Mouse (Mus musculus) heart, embryonic 16.5 days (tissue): ENCODE data around the gene Med16. TPM values are rescaled to one million over a fixed set of nuclear protein-coding genes. Genes with fewer than 3 reads are reported as not detected.

Experiments
- ATAC-seq: fragments of 200-750 bp; cut with Nextera tagmentation; replicated peaks from 2 replicates; pipeline ENCODE4 v1.8.0; 2017; ENCODE audit warnings: moderate number of reproducible peaks; ENCODE audit not compliant: insufficient read depth, low FRiP score; ENCODE audit errors: extremely low read depth
- H3K27ac ChIP-seq: fragments of 300-500 bp; sonication (generic); 2 replicates; pipeline ENCODE4 v1.5.1; 2014; ENCODE audit warnings: mild to moderate bottlenecking, low read length, control low read depth, moderate library complexity
- H3K27me3 ChIP-seq: fragments of 300-500 bp; sonication (generic); 2 replicates; pipeline ENCODE4 v1.6.1; 2014; ENCODE audit warnings: low read length, mixed read lengths; ENCODE audit not compliant: control insufficient read depth, insufficient read depth
- H3K36me3 ChIP-seq: fragments of 300-500 bp; sonication (generic); 2 replicates; pipeline ENCODE4 v1.6.1; 2014; ENCODE audit not compliant: control insufficient read depth, insufficient read depth
- H3K4me1 ChIP-seq: fragments of 300-500 bp; sonication (generic); 2 replicates; pipeline ENCODE4 v1.6.1; 2014; ENCODE audit warnings: low read length, mixed read lengths; ENCODE audit not compliant: control insufficient read depth, insufficient read depth
- H3K4me2 ChIP-seq: fragments of 300-500 bp; sonication (generic); 2 replicates; pipeline ENCODE4 v1.6.1; 2014; ENCODE audit warnings: low read depth, mild to moderate bottlenecking, control low read depth, low read length
- H3K4me3 ChIP-seq: fragments of 300-500 bp; sonication (generic); 2 replicates; pipeline ENCODE4 v1.5.1; 2014; ENCODE audit warnings: mild to moderate bottlenecking, control low read depth, low read length
- H3K9ac ChIP-seq: fragments of 300-500 bp; sonication (generic); 2 replicates; pipeline ENCODE4 v1.6.1; 2014; ENCODE audit warnings: low read length, control low read depth
- H3K9me3 ChIP-seq: fragments of 300-500 bp; sonication (generic); replicated peaks from 2 replicates; pipeline ENCODE4 v1.6.1; 2016; ENCODE audit warnings: low read length; ENCODE audit not compliant: control insufficient read depth
- WGBS: fragments of 180-500 bp; shearing (Covaris S2); extraction: QIAGEN DNeasy Blood & Tissue Kit; methylation state at CpG from one replicate; pipeline ENCODE4 v1.1.7; 2014; 5-methylcytosine and 5-hydroxymethylcytosine counted together
- polyA plus RNA-seq: library from polyadenylated mRNA; unstranded; fragments of >200 nt; fragmentation: Nextera tagmentation; extraction: Ambion mirVana; gene quantifications from 2 replicates; pipeline ENCODE4 v1.2.1, GENCODE M21; 2015

The Med16 gene
- polyA plus RNA-seq, 1 experiment from 2014 or later: 45.2 TPM

DNA sequence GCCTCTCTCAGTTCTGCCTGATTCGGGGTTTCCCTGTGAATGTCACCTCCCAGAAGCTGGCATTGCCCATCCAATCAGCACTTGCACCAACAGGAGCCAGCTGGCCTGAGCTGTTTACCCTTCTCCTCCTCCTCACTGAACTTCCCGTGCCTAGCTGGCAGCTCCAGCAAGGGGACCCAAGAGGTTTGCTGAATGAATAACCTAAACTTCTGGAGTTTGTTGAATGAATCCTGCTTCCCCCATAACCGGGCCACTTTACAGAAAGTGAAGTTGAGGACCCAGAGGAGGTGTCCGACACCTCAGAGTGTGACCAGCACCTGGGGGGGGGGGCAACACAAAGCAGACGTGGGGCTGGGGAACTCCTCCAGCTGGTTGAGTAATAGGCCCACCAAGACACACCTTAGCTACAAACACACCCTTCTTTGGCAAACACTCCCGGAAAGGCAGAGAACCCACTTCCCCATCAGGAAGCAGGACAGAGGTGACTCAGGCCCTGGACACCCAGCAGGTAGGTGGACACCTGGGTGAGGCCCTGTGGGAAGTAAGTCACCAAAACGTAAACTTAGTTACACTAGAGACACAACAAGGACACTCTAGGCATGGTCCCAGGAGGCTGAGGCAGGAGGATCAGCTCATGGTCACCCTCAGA, 6.3 kb upstream of the Med16 start:
- Histone ChIP-seq H3K9me3 (no peaks in the 10 kb centered on the region), H3K36me3 (peaks cover 8% of the 10 kb centered on the region), H3K4me1 (peaks cover 40% of the 10 kb centered on the region), H3K4me3 (no peak overlapping the region), H3K27me3 (peaks cover 26% of the 10 kb centered on the region), H3K9ac (peak overlapping the region; percentile 51; the same call in 1 of the 2 replicates), H3K27ac (no peak overlapping the region), H3K4me2 (no peak overlapping the region)
- WGBS: 66% methylated on average over 7 of the region's 7 CpGs
- no peak for ATAC-seq

- 58% methylated on average over 11 of the region's 11 CpGs for WGBS
- peaks cover 43% of the 10 kb centered on the region for H3K4me1 ChIP-seq
- no peak overlapping the region for H3K27ac ChIP-seq
- no peak overlapping the region for H3K4me3 ChIP-seq
- ATAC-seq: no peak
- peaks cover 19% of the 10 kb centered on the region for H3K27me3 ChIP-seq
- H3K9me3 ChIP-seq: no peaks in the 10 kb centered on the region
- no peak overlapping the region for H3K4me2 ChIP-seq
- H3K36me3 ChIP-seq: peaks cover 8% of the 10 kb centered on the region
- peak overlapping the region; percentile 51 for H3K9ac ChIP-seq
Observed at GRCm38 (mm10) chr10:79914131-79914947, 5.6 kb upstream of the Med16 start.

- no peak overlapping the region for H3K9ac ChIP-seq
- no peak overlapping the region for H3K4me2 ChIP-seq
- peaks cover 33% of the 10 kb centered on the region for H3K4me1 ChIP-seq
- WGBS: 65% methylated on average over 20 of the region's 20 CpGs
- H3K4me3 ChIP-seq: no peak overlapping the region
- ATAC-seq: no peak
- no peaks in the 10 kb centered on the region for H3K9me3 ChIP-seq
- H3K27me3 ChIP-seq: no peaks in the 10 kb centered on the region
- H3K27ac ChIP-seq: no peak overlapping the region
- H3K36me3 ChIP-seq: peaks cover 8% of the 10 kb centered on the region
Observed at GRCm38 (mm10) chr10:79912412-79912811, 3.7 kb upstream of the Med16 start.

- Histone ChIP-seq H3K27ac (peak within 1 kb of the TSS; percentile 66), H3K4me1 (peaks cover 26% of the 10 kb centered on the region), H3K36me3 (peaks cover 15% of the 10 kb centered on the region), H3K9me3 (no peaks in the 10 kb centered on the region), H3K4me2 (no peak within 1 kb of the TSS), H3K27me3 (no peaks in the 10 kb centered on the region), H3K9ac (no peak within 1 kb of the TSS), H3K4me3 (no peak within 1 kb of the TSS)
- WGBS: 90% methylated on average over 4 of the region's 4 CpGs
- no peak for ATAC-seq
Observed at GRCm38 (mm10) chr10:79910556-79910955, 1.8 kb upstream of the Med16 start, which contains the start of gene Gm26602. Gene Gm26602, plus strand, starts transcription at chr10:79910856.

GRCm38 (mm10) chr10:79909092-79909922, 584 bp upstream of the Med16 start:
- Histone ChIP-seq H3K27ac (peak overlapping the region; percentile 66), H3K36me3 (peaks cover 24% of the 10 kb centered on the region), H3K4me2 (peak overlapping the region; percentile 50), H3K9ac (peak overlapping the region; percentile 37), H3K4me3 (peak overlapping the region; percentile 15; the same call in 1 of the 2 replicates), H3K4me1 (peaks cover 14% of the 10 kb centered on the region), H3K27me3 (no peaks in the 10 kb centered on the region), H3K9me3 (no peaks in the 10 kb centered on the region)
- WGBS: 21% methylated on average over 14 of the region's 14 CpGs
- ATAC-seq: peak; percentile 50

- ATAC-seq: no peak
- Histone ChIP-seq H3K27me3 (no peaks in the 10 kb centered on the region), H3K4me3 (no peak overlapping the region), H3K36me3 (peaks cover 34% of the 10 kb centered on the region), H3K9me3 (no peaks in the 10 kb centered on the region), H3K4me1 (peaks cover 6% of the 10 kb centered on the region), H3K27ac (no peak overlapping the region), H3K4me2 (no peak overlapping the region), H3K9ac (no peak overlapping the region)
- WGBS: 95% methylated on average over 10 of the region's 10 CpGs
Observed at GRCm38 (mm10) chr10:79907415-79907814, 1.3 kb downstream of the Med16 start.

DNA sequence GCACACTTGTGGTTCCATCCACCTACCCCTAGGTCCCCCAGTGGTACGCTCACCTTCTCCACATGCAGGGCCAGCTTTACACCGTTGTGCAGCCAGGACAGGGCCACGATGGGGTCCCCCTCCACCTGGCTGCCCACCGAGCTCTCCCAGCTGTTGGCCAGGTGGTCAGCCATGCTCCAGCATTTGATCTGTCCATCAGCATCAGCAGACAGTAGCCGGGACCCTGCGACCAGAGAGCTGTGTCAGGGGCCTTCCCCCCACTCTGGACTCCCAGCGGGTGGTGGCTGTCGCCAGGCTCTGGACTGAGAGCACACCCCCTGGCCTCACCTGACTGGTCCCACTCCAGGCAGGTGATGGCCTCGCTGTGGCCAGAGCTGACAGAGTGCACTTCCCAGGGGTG, 2.0 kb downstream of the Med16 start:
- no peak for ATAC-seq
- no peak overlapping the region for H3K4me3 ChIP-seq
- 92% methylated on average over 9 of the region's 9 CpGs for WGBS
- peaks cover 33% of the 10 kb centered on the region for H3K36me3 ChIP-seq
- H3K4me2 ChIP-seq: no peak overlapping the region
- no peaks in the 10 kb centered on the region for H3K9me3 ChIP-seq
- no peak overlapping the region for H3K9ac ChIP-seq
- peaks cover 6% of the 10 kb centered on the region for H3K4me1 ChIP-seq
- no peak overlapping the region for H3K27ac ChIP-seq
- no peaks in the 10 kb centered on the region for H3K27me3 ChIP-seq

GRCm38 (mm10) chr10:79900951-79901410, 7.7 kb downstream of the Med16 start:
- no peaks in the 10 kb centered on the region for H3K9me3 ChIP-seq
- H3K4me1 ChIP-seq: no peaks in the 10 kb centered on the region
- H3K27ac ChIP-seq: no peak overlapping the region
- H3K36me3 ChIP-seq: peaks cover 37% of the 10 kb centered on the region
- no peaks in the 10 kb centered on the region for H3K27me3 ChIP-seq
- no peak overlapping the region for H3K9ac ChIP-seq
- ATAC-seq: no peak
- 68% methylated on average over 2 of the region's 2 CpGs for WGBS
- no peak overlapping the region for H3K4me2 ChIP-seq
- H3K4me3 ChIP-seq: no peak overlapping the region
